Mouse (Mus musculus) fibroblast of lung, adult 2 months (primary cell): Measurements from ENCODE around the gene Matn1.

Source experiments
- DNase-seq: peaks from one replicate; pipeline ENCODE4 v3.0.0-alpha.2; 2011; ENCODE audit warnings: low read depth

The Matn1 gene

GRCm38 (mm10) chr4:130944112-130944511, at the start of gene Matn1:
Gene Matn1 (plus strand): TSS chr4:130944385.
- DNase-seq: no peak

- no peak for DNase-seq
Observed at GRCm38 (mm10) chr4:130895701-130896100, 48.5 kb upstream of the Matn1 start.

DNA sequence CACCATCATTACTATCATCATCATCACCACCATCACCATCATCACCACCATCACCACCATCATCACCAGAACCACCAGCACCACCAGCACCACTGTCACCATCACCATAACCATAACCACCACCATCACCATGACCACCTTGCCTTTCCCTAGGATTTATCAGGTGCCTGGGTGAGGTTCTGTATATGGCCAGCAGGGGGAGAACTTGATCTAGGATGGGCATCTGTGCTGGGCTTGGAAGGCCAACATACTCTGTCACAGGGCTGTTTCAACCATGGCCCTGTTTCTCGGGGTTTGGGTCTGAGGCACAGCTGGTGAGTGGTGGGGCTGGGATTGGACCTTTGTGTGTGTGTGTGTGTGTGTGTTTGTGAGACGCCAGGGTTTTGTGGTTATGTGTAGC, 47.8 kb upstream of the Matn1 start:
- no peak for DNase-seq

DNA sequence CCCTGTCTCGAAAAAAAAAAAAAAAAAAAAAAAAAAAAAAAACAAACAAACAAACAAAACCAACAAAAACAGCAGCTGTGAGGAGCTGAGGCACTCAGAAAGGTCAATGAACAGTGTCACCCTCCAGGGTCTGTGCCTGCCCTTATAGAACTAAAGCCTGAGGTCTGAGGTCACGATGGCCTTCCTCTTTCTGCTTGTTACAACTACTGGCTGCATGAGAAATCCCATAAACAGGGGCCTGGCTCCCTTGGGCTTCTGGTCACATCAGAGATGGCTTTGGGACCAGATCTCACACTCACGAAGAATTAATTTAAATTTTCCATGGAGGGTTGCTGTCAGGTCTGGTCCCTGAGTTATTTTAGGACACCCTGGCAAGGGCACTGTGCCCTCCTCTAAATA, 44.8 kb upstream of the Matn1 start:
- DNase-seq: no peak

DNA sequence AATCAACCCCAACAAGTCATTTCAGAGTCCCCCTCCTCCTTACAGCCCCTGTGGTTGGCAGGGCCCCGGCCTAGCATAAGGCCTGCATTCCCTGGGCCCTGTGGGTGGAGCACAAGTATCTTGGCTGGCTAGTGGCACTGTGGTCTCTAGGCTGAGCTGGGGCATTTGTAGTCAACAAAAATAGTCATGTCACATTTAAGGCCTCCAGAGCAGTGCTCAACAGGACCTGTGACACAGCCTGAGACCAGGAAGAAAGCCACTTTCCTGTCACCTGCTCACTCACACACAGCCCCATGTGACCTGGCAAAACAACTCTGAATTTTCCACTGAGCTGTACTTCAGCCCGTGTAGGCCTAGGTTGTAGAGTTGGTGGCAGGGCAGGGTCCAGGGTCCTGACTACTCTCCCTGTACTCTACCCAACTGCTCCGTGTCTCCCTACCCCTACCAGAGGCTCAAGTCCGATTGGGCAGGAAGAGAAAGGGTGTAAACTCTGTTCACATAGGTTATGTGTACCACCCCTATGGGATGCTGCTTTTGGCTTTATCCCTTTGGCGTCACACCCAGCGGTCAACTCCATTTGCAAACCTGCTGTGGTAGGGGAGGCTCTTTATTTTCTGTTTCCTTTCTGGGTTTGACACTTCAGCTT, 44.3 kb upstream of the Matn1 start:
- DNase-seq: no peak

- no peak for DNase-seq
Observed at GRCm38 (mm10) chr4:130900746-130901145, 43.4 kb upstream of the Matn1 start.

- no peak for DNase-seq
Observed at GRCm38 (mm10) chr4:130902289-130902781, 41.9 kb upstream of the Matn1 start.

DNA sequence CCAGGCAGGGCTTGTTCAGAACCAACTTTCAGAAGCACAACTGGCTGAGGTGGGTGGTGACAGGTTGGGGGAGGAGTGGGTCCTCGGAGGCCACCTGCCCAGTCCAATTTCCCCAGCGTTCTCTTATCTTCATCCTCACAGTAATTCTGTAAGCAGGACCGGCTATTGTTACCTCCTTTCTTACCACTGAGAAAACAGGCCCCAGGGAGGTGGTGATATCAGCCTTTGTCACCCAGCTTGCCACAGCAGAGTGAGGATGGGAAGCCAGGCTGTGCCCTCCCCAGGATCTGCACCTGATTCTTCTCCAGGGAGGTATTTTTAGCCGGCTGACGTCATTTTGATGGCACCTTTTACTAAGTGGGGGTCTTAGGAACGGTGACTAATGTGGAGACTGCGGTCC, 39.2 kb upstream of the Matn1 start:
- DNase-seq: no peak

DNA sequence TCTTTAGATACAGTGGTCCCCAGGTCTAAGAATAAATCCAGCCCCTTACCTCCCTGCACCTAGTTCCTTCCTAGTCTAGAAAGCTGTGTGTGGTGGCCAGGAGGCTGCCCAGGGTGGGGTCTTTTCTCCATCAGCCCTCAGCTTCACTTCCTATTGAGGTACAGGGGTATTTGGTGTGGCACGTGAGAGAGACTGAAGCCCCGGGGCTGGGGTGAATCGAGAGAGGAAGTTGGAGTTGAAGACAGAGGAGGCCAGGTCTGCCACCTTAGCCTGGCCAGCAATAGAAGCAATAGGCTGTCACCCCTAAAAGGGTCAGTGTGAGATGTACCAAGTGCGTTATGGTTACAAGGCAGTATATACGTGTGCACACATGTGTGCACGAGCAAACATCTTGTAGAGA, 38.3 kb upstream of the Matn1 start:
- no peak for DNase-seq

- peak; percentile 95 for DNase-seq
Observed at GRCm38 (mm10) chr4:130906296-130906695, 37.9 kb upstream of the Matn1 start.

DNA sequence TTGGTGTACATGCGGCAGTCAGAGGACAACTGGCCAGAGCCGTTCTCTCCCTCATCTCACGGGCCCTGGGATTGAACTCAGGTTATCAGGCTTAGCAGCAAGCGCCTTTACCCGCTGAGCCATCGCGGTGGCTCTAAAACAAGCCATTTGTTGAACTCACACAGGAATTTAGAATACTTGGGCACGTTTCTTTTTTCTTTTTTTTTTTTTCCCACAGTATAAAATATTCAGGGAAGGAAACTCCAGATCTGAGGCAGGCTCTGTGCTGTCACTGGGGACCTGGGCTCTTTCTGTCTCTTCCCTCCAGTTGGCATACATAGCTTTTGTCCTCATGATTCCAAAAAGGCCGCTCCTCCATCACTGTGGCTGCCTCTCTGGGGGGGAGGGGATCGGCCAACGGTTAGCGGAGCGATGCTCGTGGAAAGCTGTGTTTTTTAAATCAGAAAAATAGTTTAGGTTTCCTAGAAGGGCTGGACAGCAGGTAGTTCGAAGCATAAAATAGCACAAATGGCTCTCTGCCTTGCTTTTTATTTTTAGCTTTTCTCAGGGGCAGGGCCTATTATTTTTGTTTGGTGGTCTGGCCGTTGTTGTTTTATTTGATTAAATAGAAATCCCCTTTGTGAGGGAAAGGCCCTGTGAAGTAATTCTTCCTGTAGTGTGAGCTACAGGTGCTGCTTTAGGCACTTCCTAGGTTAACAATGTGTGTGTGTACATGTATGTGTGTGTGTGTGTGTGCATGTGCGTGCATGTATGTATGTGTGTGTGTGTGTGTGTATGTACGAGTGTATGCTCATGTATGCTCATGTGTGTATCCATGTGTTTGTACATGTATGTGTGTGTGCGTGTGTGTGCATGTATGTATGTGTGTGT, 36.8 kb upstream of the Matn1 start:
- DNase-seq: no peak

DNA sequence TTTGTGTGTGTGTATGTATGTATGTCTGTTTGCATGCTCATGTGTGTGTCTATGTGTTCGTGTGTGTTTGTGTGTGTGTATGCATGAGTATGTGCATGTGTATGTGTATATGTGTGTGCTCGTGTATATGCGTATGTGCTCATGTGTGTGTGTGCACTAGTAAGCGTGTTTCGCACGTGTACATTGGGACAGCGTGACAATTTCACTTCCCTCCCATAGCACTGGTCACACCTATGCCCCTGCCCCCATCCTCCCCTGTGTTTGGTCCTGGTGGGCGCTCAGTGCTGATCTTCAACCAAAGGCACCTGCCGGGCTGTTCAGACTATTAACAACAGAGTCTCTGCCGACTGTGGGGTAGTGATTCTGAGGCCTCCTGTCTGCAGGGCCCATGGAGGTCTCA, 36.1 kb upstream of the Matn1 start:
- DNase-seq: no peak

GRCm38 (mm10) chr4:130909167-130909874, 34.9 kb upstream of the Matn1 start:
- DNase-seq: no peak

DNA sequence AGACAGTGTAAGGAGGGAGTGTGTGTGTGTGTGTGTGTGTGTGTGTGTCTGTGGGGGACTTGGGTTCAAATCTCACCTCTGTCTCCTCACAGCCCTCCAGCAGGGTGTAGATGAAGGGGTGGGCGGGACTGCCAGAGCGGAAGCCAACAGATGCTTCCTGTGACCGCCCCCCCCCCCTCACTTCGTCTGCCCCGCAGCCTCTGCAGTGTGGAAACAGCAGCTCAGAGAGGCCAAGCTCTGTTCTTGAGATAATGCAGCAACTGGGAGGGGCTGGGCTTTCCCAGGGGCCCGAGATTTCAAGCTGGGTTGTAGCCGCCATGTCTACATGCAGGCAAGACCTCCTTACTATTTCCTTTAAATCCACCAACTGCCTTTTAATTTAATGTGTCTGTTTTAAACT, 33.5 kb upstream of the Matn1 start:
- DNase-seq: no peak

DNA sequence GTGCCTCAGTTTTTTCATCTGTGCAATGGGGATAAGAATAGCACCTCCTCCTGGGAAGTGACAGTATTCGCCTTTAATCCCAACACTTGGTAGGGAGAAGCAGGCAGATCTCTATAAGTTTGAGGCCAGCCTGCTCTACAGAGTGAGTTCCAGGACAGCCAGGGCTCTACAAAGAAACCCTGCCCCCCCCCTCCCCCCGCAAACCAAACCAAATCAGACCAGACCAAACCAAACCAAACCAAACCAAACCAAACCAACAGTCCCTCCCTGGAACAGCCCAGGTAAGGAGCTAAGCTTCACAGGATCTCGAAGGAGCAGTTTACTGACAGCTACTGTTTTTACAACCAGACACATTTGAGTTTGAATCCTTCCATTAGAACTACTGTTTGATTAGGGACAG, 31.6 kb upstream of the Matn1 start:
- no peak for DNase-seq

GRCm38 (mm10) chr4:130913077-130913476, 31.1 kb upstream of the Matn1 start, which contains the start of gene Laptm5:
Gene Laptm5 (plus strand): TSS chr4:130913125.
- DNase-seq: no peak

- DNase-seq: no peak
Observed at GRCm38 (mm10) chr4:130913511-130913910, 30.7 kb upstream of the Matn1 start.

DNA sequence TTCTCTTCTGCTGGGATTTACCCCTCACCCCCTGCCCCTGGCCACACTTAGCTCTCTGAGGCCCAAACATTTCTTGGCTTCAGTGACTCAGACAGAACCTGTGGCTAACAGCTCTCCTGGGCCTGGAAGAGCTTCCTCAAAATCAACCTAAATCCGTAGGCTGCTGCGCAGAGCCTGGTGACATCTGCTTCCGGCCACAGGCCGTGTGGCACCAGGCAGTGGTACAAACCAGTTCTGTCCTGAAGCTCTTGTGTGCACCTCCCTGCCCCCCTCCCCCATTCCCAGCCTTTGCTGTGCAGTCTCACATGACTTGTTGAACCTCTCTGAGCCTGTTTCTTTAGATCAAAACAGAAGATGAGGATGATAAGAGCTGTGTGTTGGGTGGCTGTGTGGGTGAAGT, 30.2 kb upstream of the Matn1 start:
- DNase-seq: no peak

DNA sequence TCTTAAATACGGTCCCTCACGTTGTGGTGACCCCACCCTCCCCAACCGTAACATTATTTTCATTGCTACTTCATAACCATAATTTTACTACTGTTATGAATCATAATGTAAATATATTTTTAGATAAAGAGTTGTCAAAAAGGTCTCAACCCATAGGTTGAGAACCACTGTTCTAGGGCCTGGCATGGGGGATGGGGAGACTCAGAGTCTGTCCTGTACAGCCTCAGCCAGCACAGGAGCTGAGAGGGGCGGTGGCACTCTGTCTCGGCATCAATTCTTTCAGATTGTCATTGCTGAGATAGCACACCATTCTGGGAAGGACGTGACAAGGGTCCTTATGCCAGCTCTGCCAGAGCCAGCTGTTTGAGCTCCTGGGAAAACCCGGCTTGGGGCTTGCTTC, 29.7 kb upstream of the Matn1 start:
- DNase-seq: no peak

GRCm38 (mm10) chr4:130915006-130915667, 29.0 kb upstream of the Matn1 start:
- no peak for DNase-seq

DNA sequence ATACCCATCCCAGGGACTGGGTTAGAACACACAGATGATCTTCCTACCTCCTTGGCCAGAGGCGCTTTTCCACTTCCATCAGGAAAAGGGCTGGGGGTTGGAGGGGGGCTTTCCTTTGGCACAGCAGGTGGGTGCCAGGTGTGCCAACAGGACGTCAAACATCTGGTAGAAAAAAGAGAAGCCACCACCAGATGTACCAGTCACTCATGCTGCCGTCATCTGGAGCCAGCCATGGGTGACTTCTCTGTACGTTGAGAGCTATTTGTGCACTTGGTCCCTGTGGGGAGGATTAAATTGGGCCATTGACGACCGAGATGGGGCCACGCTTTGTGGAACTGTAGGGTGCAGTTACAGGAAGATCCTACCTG, 28.5 kb upstream of the Matn1 start:
- no peak for DNase-seq

DNA sequence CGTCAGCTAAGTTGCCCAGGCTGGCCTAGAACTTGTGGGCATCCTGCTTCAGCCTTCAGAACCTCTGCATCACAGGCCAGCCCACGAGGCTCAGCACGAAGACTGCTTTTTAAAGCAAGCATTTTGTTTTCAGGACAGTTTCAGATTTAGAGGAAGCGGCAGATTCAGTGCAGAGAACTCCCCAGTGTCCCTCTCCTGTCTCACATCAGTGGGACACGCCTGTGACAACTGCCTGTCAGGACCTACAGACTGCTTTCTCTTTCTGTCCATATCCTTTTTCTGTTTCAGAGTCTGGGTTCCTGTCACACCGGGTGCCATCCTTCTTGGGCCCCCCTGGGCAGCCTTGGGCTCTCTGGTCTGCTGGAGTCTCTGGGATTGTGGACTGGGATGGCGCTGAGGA, 27.5 kb upstream of the Matn1 start:
- no peak for DNase-seq
